10 mouse cellular contexts compared by ENCODE assay signal in genomic region chr6:95116513-95116912, GRCm38 (mm10). TPM values are rescaled to one million over a fixed set of nuclear protein-coding genes. Genes with fewer than 3 reads are reported as not detected.
DNase-seq lines count a peak whose midpoint lies in the region; ATAC-seq and TF ChIP-seq lines count a peak whose summit lies in the region.
"Had no signal": no experiment of that assay in that cellular context is flagged by ENCODE, and none has a peak within 500 bp of the region (broad histone marks: within the 10 kb centered on the region; RNA-seq: fewer than 3 reads in every experiment).

No protein-coding gene starts in this region.

- no peak overlapping the region for H3K27ac ChIP-seq in heart, embryonic 14.5 days (replicated peaks in 1 of 2; ENCODE audit: control insufficient read depth in 1 of 2, insufficient read depth in 1 of 2, low read depth in 2 of 2, low read length in 2 of 2)
- H3K27ac ChIP-seq in midbrain, embryonic 10.5 days (replicated peaks), result no peak overlapping the region
- no peak overlapping the region for H3K27ac ChIP-seq in midbrain, embryonic 13.5 days
- H3K27ac ChIP-seq in liver, postnatal 0 days (ENCODE audit: low read depth), result no peak overlapping the region
- H3K27ac ChIP-seq: gastrocnemius, adult 2 months; limb, embryonic 15.5 days had no signal

- no peak for ATAC-seq in heart, embryonic 14.5 days (ENCODE audit: insufficient number of reproducible peaks, insufficient read depth, low FRiP score, low read depth)
- ATAC-seq in midbrain, embryonic 13.5 days, result no peak
- ATAC-seq in liver, postnatal 0 days, result no peak

- peak overlapping the region; percentile 92 for H3K4me2 ChIP-seq in heart, embryonic 14.5 days (ENCODE audit: low read length)
- no peak overlapping the region for H3K4me2 ChIP-seq in midbrain, embryonic 13.5 days (replicated peaks)
- peak overlapping the region; percentile 78; the same call in 1 of the 2 replicates for H3K4me2 ChIP-seq in liver, postnatal 0 days (ENCODE audit: low read depth, low read length)

- 47% methylated on average over 8 of the region's 8 CpGs for WGBS in heart, embryonic 14.5 days
- 70% methylated on average over 8 of the region's 8 CpGs for WGBS in midbrain, embryonic 10.5 days
- 67% methylated on average over 8 of the region's 8 CpGs for WGBS in midbrain, embryonic 13.5 days
- 55% methylated on average over 8 of the region's 8 CpGs for WGBS in liver, postnatal 0 days (ENCODE audit: insufficient replicate concordance)

- H3K27me3 ChIP-seq in heart, embryonic 14.5 days (ENCODE audit: control insufficient read depth, insufficient read depth, low read length), result peaks cover 10% of the 10 kb centered on the region; the same call in 1 of the 2 replicates
- no peaks in the 10 kb centered on the region for H3K27me3 ChIP-seq in midbrain, embryonic 10.5 days (ENCODE audit: low read depth, poor library complexity, severe bottlenecking)
- peaks cover 12% of the 10 kb centered on the region; the same call in 1 of the 2 replicates for H3K27me3 ChIP-seq in midbrain, embryonic 13.5 days
- no peaks in the 10 kb centered on the region for H3K27me3 ChIP-seq in liver, postnatal 0 days (ENCODE audit: insufficient read depth, low read length)
- H3K27me3 ChIP-seq: limb, embryonic 15.5 days had no signal

- no peaks in the 10 kb centered on the region for H3K36me3 ChIP-seq in heart, embryonic 14.5 days (ENCODE audit: control insufficient read depth, insufficient read depth, low read length)
- peaks cover 4% of the 10 kb centered on the region for H3K36me3 ChIP-seq in midbrain, embryonic 10.5 days
- no peaks in the 10 kb centered on the region for H3K36me3 ChIP-seq in midbrain, embryonic 13.5 days
- H3K36me3 ChIP-seq in liver, postnatal 0 days (replicated peaks; ENCODE audit: insufficient read depth, low read length), result no peaks in the 10 kb centered on the region
- H3K36me3 ChIP-seq: limb, embryonic 15.5 days had no signal

- H3K4me3 ChIP-seq in heart, embryonic 14.5 days (ENCODE audit: control insufficient read depth in 1 of 2, insufficient read depth in 1 of 2, low read depth in 1 of 2, low read length in 2 of 2), result no peak overlapping the region
- H3K4me3 ChIP-seq in midbrain, embryonic 10.5 days, result peak overlapping the region; percentile 85; the same call in 1 of the 2 replicates
- no peak overlapping the region for H3K4me3 ChIP-seq in midbrain, embryonic 13.5 days (replicated peaks)
- no peak overlapping the region for H3K4me3 ChIP-seq in liver, postnatal 0 days (ENCODE audit: low read depth, low read length)

- H3K4me1 ChIP-seq in heart, embryonic 14.5 days (ENCODE audit: control insufficient read depth in 2 of 2, insufficient read depth in 2 of 2, low read length in 2 of 2), result peaks cover 5 to 6% of the 10 kb centered on the region in 2 experiments; a peak in 3 of 4 replicates
- H3K4me1 ChIP-seq in midbrain, embryonic 10.5 days, result peaks cover 23% of the 10 kb centered on the region
- H3K4me1 ChIP-seq in midbrain, embryonic 13.5 days (replicated peaks), result peaks cover 15% of the 10 kb centered on the region; the same call in 1 of the 2 replicates
- H3K4me1 ChIP-seq in liver, postnatal 0 days (ENCODE audit: insufficient read depth), result peaks cover 5% of the 10 kb centered on the region; the same call in 1 of the 2 replicates

- no peak for TF ChIP-seq EP300 in liver, postnatal 0 days (IDR thresholded peaks at IDR 0.05; ENCODE audit: low read depth)

- peak; percentile 16 for DNase-seq in cerebellum, adult 11-12 months
- no peak for DNase-seq in cerebellum, postnatal 25 days
- no peak for DNase-seq in heart, adult 11 months
- DNase-seq in midbrain, embryonic 10.5 days (ENCODE audit: low spot score), result no peak
- no peak for DNase-seq in liver, postnatal 0 days
- no peak for DNase-seq in testis, postnatal 14 days (ENCODE audit: low spot score)

- no peak overlapping the region for H3K9ac ChIP-seq in heart, embryonic 14.5 days (ENCODE audit: low read length)
- H3K9ac ChIP-seq in midbrain, embryonic 13.5 days (replicated peaks), result no peak overlapping the region
- H3K9ac ChIP-seq in liver, postnatal 0 days (replicated peaks), result no peak overlapping the region
- H3K9ac ChIP-seq: limb, embryonic 15.5 days had no signal

- no peak for TF ChIP-seq CTCF in liver, postnatal 0 days (IDR thresholded peaks at IDR 0.05; ENCODE audit: low read depth)

- no peaks in the 10 kb centered on the region for H3K9me3 ChIP-seq in heart, embryonic 14.5 days (ENCODE audit: control insufficient read depth, low read length)
- H3K9me3 ChIP-seq in midbrain, embryonic 10.5 days (replicated peaks), result no peaks in the 10 kb centered on the region
- H3K9me3 ChIP-seq in midbrain, embryonic 13.5 days, result no peaks in the 10 kb centered on the region
- H3K9me3 ChIP-seq in liver, postnatal 0 days (ENCODE audit: low read length), result no peaks in the 10 kb centered on the region
- H3K9me3 ChIP-seq: limb, embryonic 15.5 days had no signal

RNA-seq across cellular contexts. Expression of gene Kbtbd8, which starts 0.5 kb away (rescaled TPM):
- 0.98 and 1.7 TPM in 2 replicates for polyA plus RNA-seq in heart, embryonic 14.5 days (2014; fragmentation: Nextera tagmentation; extraction: Ambion mirVana)
- polyA plus RNA-seq in midbrain, embryonic 10.5 days (2016; fragmentation: Nextera tagmentation; extraction: Ambion mirVana), result 9.3 and 9.7 TPM in 2 replicates
- 4.9 TPM in 2 replicates for polyA plus RNA-seq in midbrain, embryonic 13.5 days (2015; fragmentation: Nextera tagmentation; extraction: Ambion mirVana)
- polyA plus RNA-seq in liver, postnatal 0 days (2015; fragmentation: Nextera tagmentation; extraction: Ambion mirVana), result 1.1 and 1.2 TPM in 2 replicates
